Comparison of ENCODE assay signal across 22 mouse cellular contexts in genomic region chr4:55461927-55462326, GRCm38 (mm10).
A peak's percentile ranks its signal among the peaks of the same experiment; 100 is the strongest.
DNase-seq lines count a peak whose midpoint lies in the region; ATAC-seq and TF ChIP-seq lines count a peak whose summit lies in the region.
"Had no signal": no experiment of that assay in that cellular context is flagged by ENCODE, and none has a peak within 500 bp of the region (broad histone marks: within the 10 kb centered on the region; RNA-seq: fewer than 3 reads in every experiment).

No protein-coding gene starts in this region.

- 17% methylated on average over 5 of the region's 5 CpGs for WGBS in liver, adult 2 months
- WGBS in midbrain, embryonic 14.5 days = 92% methylated on average over 5 of the region's 5 CpGs

- no peak overlapping the region for H3K4me3 ChIP-seq in liver, adult 2 months (ENCODE audit: insufficient read depth, low read depth, low read length)
- H3K4me3 ChIP-seq in midbrain, embryonic 14.5 days (replicated peaks; ENCODE audit: low read depth, low read length) = no peak overlapping the region
- H3K4me3 ChIP-seq: embryonic facial prominence, embryonic 15.5 days; erythroblast, embryonic 14.5 days; forebrain, embryonic 15.5 days; heart, embryonic 10.5 days; heart, embryonic 15.5 days; hindbrain, embryonic 10.5 days; intestine, embryonic 15.5 days had no signal

- H3K27me3 ChIP-seq in liver, adult 2 months (ENCODE audit: control insufficient read depth, insufficient read depth, low read length) = no peaks in the 10 kb centered on the region
- H3K27me3 ChIP-seq in midbrain, embryonic 14.5 days (ENCODE audit: control insufficient read depth, insufficient read depth, low read length) = no peaks in the 10 kb centered on the region
- H3K27me3 ChIP-seq: embryonic facial prominence, embryonic 15.5 days; forebrain, embryonic 15.5 days; heart, embryonic 15.5 days; intestine, embryonic 15.5 days; Patski had no signal

- peak; percentile 36 for DNase-seq in gastrocnemius, adult 18-20 months (ENCODE audit: low spot score)
- no peak for DNase-seq in gastrocnemius, postnatal 36 days
- peak; percentile 88 for DNase-seq in liver, adult 2 months (ENCODE audit: extremely low read depth, low read depth, low spot score)
- DNase-seq in liver = no peak
- peak; percentile 2 for DNase-seq in ES-CJ7 (ENCODE audit: low read depth, low spot score)
- DNase-seq in fat pad, adult 2 months (ENCODE audit: extremely low read depth, low read depth, low spot score) = peak; percentile 73
- no peak for DNase-seq in midbrain, embryonic 14.5 days
- no peak for DNase-seq in MN1 (ENCODE audit: low spot score)
- DNase-seq: cerebellum, adult 11 months; cerebellum, adult 8-10 months; cerebellum, postnatal 14 days; embryo, embryonic 11 days; kidney, adult 18-20 months had no signal

- TF ChIP-seq POLR2A in liver, adult 2 months (IDR thresholded peaks at IDR 0.05; ENCODE audit: extremely low read depth, insufficient read depth, low read length) = no peak

- no peaks in the 10 kb centered on the region for H3K9me3 ChIP-seq in midbrain, embryonic 14.5 days (ENCODE audit: control insufficient read depth, low read length)
- H3K9me3 ChIP-seq: embryonic facial prominence, embryonic 15.5 days; forebrain, embryonic 15.5 days; heart, embryonic 10.5 days; heart, embryonic 15.5 days; hindbrain, embryonic 10.5 days; intestine, embryonic 15.5 days had no signal

- no peak overlapping the region for H3K4me2 ChIP-seq in midbrain, embryonic 14.5 days (ENCODE audit: low read length)
- H3K4me2 ChIP-seq: embryonic facial prominence, embryonic 15.5 days; forebrain, embryonic 15.5 days; heart, embryonic 15.5 days; hindbrain, embryonic 14.5 days; intestine, embryonic 15.5 days had no signal

- no peak for ATAC-seq in midbrain, embryonic 14.5 days (ENCODE audit: low FRiP score, low TSS enrichment)
- ATAC-seq: forebrain, embryonic 15.5 days; intestine, embryonic 15.5 days; Patski had no signal

- H3K4me1 ChIP-seq in liver, adult 2 months (ENCODE audit: control insufficient read depth, insufficient read depth, low read length) = peaks cover 1% of the 10 kb centered on the region; the same call in 1 of the 2 replicates
- H3K4me1 ChIP-seq in midbrain, embryonic 14.5 days (ENCODE audit: control insufficient read depth, insufficient read depth, low read length) = no peaks in the 10 kb centered on the region
- H3K4me1 ChIP-seq: embryonic facial prominence, embryonic 15.5 days; heart, embryonic 15.5 days; intestine, embryonic 15.5 days had no signal

- H3K9ac ChIP-seq in liver, adult 2 months (ENCODE audit: low read depth, low read length) = no peak overlapping the region
- H3K9ac ChIP-seq in midbrain, embryonic 14.5 days (replicated peaks; ENCODE audit: low read length) = no peak overlapping the region
- H3K9ac ChIP-seq: embryonic facial prominence, embryonic 15.5 days; forebrain, embryonic 15.5 days; heart, embryonic 15.5 days; hindbrain, embryonic 14.5 days; intestine, embryonic 15.5 days had no signal

- no peaks in the 10 kb centered on the region for H3K36me3 ChIP-seq in liver, adult 2 months (ENCODE audit: control insufficient read depth, insufficient read depth, low read length)
- H3K36me3 ChIP-seq in midbrain, embryonic 14.5 days (ENCODE audit: control insufficient read depth, insufficient read depth, low read length) = no peaks in the 10 kb centered on the region
- H3K36me3 ChIP-seq: embryonic facial prominence, embryonic 15.5 days; forebrain, embryonic 15.5 days; heart, embryonic 10.5 days; heart, embryonic 15.5 days; hindbrain, embryonic 10.5 days; intestine, embryonic 15.5 days had no signal

- no peaks in the 10 kb centered on the region for H3K79me2 ChIP-seq in liver, adult 2 months (ENCODE audit: control insufficient read depth, insufficient read depth, low read length)

- no peak overlapping the region for H3K27ac ChIP-seq in liver, adult 2 months (replicated peaks; ENCODE audit: insufficient read depth, low read depth, low read length)
- no peak overlapping the region for H3K27ac ChIP-seq in midbrain, embryonic 14.5 days (replicated peaks; ENCODE audit: low read depth, low read length)
- H3K27ac ChIP-seq: embryonic facial prominence, embryonic 15.5 days; forebrain, embryonic 15.5 days; heart, embryonic 10.5 days; heart, embryonic 15.5 days; hindbrain, embryonic 10.5 days; hindbrain, embryonic 14.5 days; intestine, embryonic 15.5 days had no signal

- no peak for TF ChIP-seq CTCF in liver, adult 2 months (IDR thresholded peaks at IDR 0.05; ENCODE audit: low read depth, low read length)

- intact Hi-C loops in gastrocnemius, postnatal 36 days (cut with DNase I) = no loop called here

Comparison
In these comparisons a context has a peak if more than half of its experiments do, and no peak if none do; other contexts are left out.
1. DNase-seq: peak in gastrocnemius, adult 18-20 months (single experiment), liver, adult 2 months (single experiment), ES-CJ7 (single experiment) and fat pad, adult 2 months (single experiment); none in gastrocnemius, postnatal 36 days (0 of 2), liver (single experiment), midbrain, embryonic 14.5 days (single experiment) and MN1 (single experiment).